Mouse (Mus musculus) liver, embryonic 16.5 days (tissue): ENCODE measurements around the gene Cpne5. TPM values are rescaled to one million over a fixed set of nuclear protein-coding genes. Genes with fewer than 3 reads are reported as not detected.

Experiments used
- ATAC-seq: fragments of 200-750 bp; cut with Nextera tagmentation; 2 replicates; pipeline ENCODE4 v1.8.0; 2017; ENCODE audit warnings: low read depth, mild to moderate bottlenecking, moderate number of reproducible peaks, moderate library complexity
- H3K27ac ChIP-seq: fragments of 300-500 bp; sonication (generic); 2 replicates; pipeline ENCODE4 v1.5.1; 2014; ENCODE audit warnings: mild to moderate bottlenecking, low read length
- H3K27me3 ChIP-seq: fragments of 300-500 bp; sonication (generic); 2 replicates; pipeline ENCODE4 v1.6.1; 2014; ENCODE audit warnings: low read depth, low read length, mixed read lengths; ENCODE audit not compliant: control insufficient read depth, insufficient read depth
- H3K36me3 ChIP-seq: fragments of 300-500 bp; sonication (generic); 2 replicates; pipeline ENCODE4 v1.6.1; 2014; ENCODE audit warnings: mild to moderate bottlenecking; ENCODE audit not compliant: control insufficient read depth, insufficient read depth
- H3K4me1 ChIP-seq: fragments of 300-500 bp; sonication (generic); 2 replicates; pipeline ENCODE4 v1.6.1; 2014; ENCODE audit warnings: low read depth, low read length, mixed read lengths; ENCODE audit not compliant: control insufficient read depth
- H3K4me2 ChIP-seq: fragments of 300-500 bp; sonication (generic); 2 replicates; pipeline ENCODE4 v1.6.1; 2014; ENCODE audit warnings: low read depth, low read length, mixed read lengths
- H3K4me3 ChIP-seq: fragments of 300-500 bp; sonication (generic); 2 replicates; pipeline ENCODE4 v1.5.1; 2014; ENCODE audit warnings: low read depth, mild to moderate bottlenecking, low read length
- H3K9ac ChIP-seq: fragments of 300-500 bp; sonication (generic); 2 replicates; pipeline ENCODE4 v1.6.1; 2014; ENCODE audit warnings: low read depth, low read length
- H3K9me3 ChIP-seq: fragments of 300-500 bp; sonication (generic); replicated peaks from 2 replicates; pipeline ENCODE4 v1.6.1; 2016; ENCODE audit warnings: low read length; ENCODE audit not compliant: control insufficient read depth
- WGBS: fragments of 180-500 bp; shearing (Covaris S2); extraction: QIAGEN DNeasy Blood & Tissue Kit; methylation state at CpG from one replicate; pipeline ENCODE4 v1.1.7; 2014; ENCODE audit not compliant: insufficient replicate concordance; 5-methylcytosine and 5-hydroxymethylcytosine counted together
- polyA plus RNA-seq: library from polyadenylated mRNA; unstranded; fragments of >200 nt; fragmentation: Nextera tagmentation; extraction: Ambion mirVana; gene quantifications from 2 replicates; pipeline ENCODE4 v1.2.1, GENCODE M21; 2015

Gene Cpne5
- polyA plus RNA-seq, 1 experiment from 2014 or later: 0.24 TPM

DNA sequence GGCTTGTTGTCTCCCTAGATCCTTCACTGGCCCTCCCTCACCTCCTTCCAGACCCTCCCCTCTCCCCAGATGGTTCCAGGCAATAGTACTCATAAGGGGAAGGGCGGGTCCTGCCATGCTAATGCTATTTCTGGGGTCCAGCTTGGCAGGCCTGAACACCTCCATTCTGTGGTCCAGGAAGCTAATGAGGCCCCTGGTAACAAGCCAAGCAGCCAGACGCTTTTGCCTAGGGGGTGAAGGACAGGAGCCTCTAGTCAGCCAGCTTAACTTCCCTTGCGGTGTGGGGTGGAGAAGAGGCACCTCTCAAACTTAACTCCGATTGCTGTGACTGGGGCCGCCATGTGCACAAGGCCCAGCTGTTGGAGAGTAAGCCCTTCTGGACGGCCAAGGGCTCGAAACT is 88.2 kb downstream of the Cpne5 start:
- H3K9ac ChIP-seq: no peak overlapping the region
- no peak overlapping the region for H3K4me2 ChIP-seq
- H3K27me3 ChIP-seq: no peaks in the 10 kb centered on the region
- no peaks in the 10 kb centered on the region for H3K36me3 ChIP-seq
- no peak overlapping the region for H3K27ac ChIP-seq
- peaks cover 2% of the 10 kb centered on the region; the same call in 1 of the 2 replicates for H3K4me1 ChIP-seq
- no peaks in the 10 kb centered on the region for H3K9me3 ChIP-seq
- 45% methylated on average over 7 of the region's 7 CpGs for WGBS
- ATAC-seq: no peak
- no peak overlapping the region for H3K4me3 ChIP-seq

GRCm38 (mm10) chr17:29147773-29148172 is 90.2 kb downstream of the Cpne5 start:
- no peak overlapping the region for H3K4me3 ChIP-seq
- no peak overlapping the region for H3K27ac ChIP-seq
- no peak overlapping the region for H3K9ac ChIP-seq
- no peaks in the 10 kb centered on the region for H3K27me3 ChIP-seq
- peaks cover 2% of the 10 kb centered on the region; the same call in 1 of the 2 replicates for H3K4me1 ChIP-seq
- no peaks in the 10 kb centered on the region for H3K36me3 ChIP-seq
- no peak for ATAC-seq
- no peaks in the 10 kb centered on the region for H3K9me3 ChIP-seq
- H3K4me2 ChIP-seq: no peak overlapping the region
- WGBS: 62% methylated on average over 6 of the region's 6 CpGs

- H3K27me3 ChIP-seq: no peaks in the 10 kb centered on the region
- no peak overlapping the region for H3K27ac ChIP-seq
- ATAC-seq: no peak
- peaks cover 2% of the 10 kb centered on the region; the same call in 1 of the 2 replicates for H3K4me1 ChIP-seq
- no peak overlapping the region for H3K9ac ChIP-seq
- no peak overlapping the region for H3K4me3 ChIP-seq
- H3K36me3 ChIP-seq: no peaks in the 10 kb centered on the region
- H3K4me2 ChIP-seq: no peak overlapping the region
- WGBS: 62% methylated on average over 14 of the region's 14 CpGs
- no peaks in the 10 kb centered on the region for H3K9me3 ChIP-seq
Observed at GRCm38 (mm10) chr17:29147273-29147672, 90.7 kb downstream of the Cpne5 start.

- H3K4me3 ChIP-seq: no peak overlapping the region
- no peak overlapping the region for H3K9ac ChIP-seq
- no peak for ATAC-seq
- no peak overlapping the region for H3K4me2 ChIP-seq
- H3K27ac ChIP-seq: no peak overlapping the region
- H3K27me3 ChIP-seq: no peaks in the 10 kb centered on the region
- no peaks in the 10 kb centered on the region for H3K36me3 ChIP-seq
- H3K9me3 ChIP-seq: no peaks in the 10 kb centered on the region
- 73% methylated on average over 12 of the region's 12 CpGs for WGBS
- peaks cover 2% of the 10 kb centered on the region; the same call in 1 of the 2 replicates for H3K4me1 ChIP-seq
Observed at GRCm38 (mm10) chr17:29145101-29145500, 92.9 kb downstream of the Cpne5 start.

DNA sequence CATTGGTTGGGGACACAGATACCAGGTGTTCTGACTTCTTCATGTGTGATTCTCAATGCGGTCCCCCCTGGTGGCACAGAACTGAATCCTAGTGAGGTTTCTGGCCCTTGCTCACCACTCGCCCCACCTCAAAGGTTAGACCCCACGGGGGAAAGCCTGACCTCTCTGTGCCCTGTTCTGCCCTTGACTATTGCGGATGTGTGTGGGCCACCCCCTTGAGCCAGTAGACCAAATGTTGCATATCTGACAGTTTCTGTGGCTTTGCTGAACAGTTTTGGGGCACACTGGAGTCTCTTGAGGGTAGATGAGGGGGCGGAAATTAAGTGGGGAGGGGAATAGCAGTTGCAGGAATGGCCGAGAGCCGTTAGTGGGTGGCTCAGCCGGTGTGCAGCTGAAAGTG is 94.7 kb downstream of the Cpne5 start:
- WGBS: 67% methylated on average over 8 of the region's 8 CpGs
- ATAC-seq: no peak

GRCm38 (mm10) chr17:29141577-29141976 is 96.4 kb downstream of the Cpne5 start:
- H3K27me3 ChIP-seq: no peaks in the 10 kb centered on the region
- no peak overlapping the region for H3K4me2 ChIP-seq
- no peaks in the 10 kb centered on the region for H3K36me3 ChIP-seq
- no peaks in the 10 kb centered on the region for H3K4me1 ChIP-seq
- no peak for ATAC-seq
- H3K27ac ChIP-seq: no peak overlapping the region
- WGBS: 60% methylated on average over 3 of the region's 3 CpGs
- H3K9me3 ChIP-seq: no peaks in the 10 kb centered on the region
- H3K9ac ChIP-seq: no peak overlapping the region
- H3K4me3 ChIP-seq: no peak overlapping the region

More for the DNA sequence above, 94.7 kb downstream of the Cpne5 start:
- Histone ChIP-seq H3K27me3 (no peaks in the 10 kb centered on the region), H3K4me3 (no peak overlapping the region), H3K9me3 (no peaks in the 10 kb centered on the region), H3K9ac (no peak overlapping the region), H3K36me3 (no peaks in the 10 kb centered on the region), H3K4me2 (no peak overlapping the region), H3K27ac (no peak overlapping the region), H3K4me1 (peaks cover 2% of the 10 kb centered on the region; the same call in 1 of the 2 replicates)

- no peaks in the 10 kb centered on the region for H3K9me3 ChIP-seq
- H3K9ac ChIP-seq: no peak overlapping the region
- no peaks in the 10 kb centered on the region for H3K27me3 ChIP-seq
- 77% methylated on average over 7 of the region's 7 CpGs for WGBS
- ATAC-seq: no peak
- H3K4me1 ChIP-seq: no peaks in the 10 kb centered on the region
- no peak overlapping the region for H3K4me3 ChIP-seq
- no peak overlapping the region for H3K4me2 ChIP-seq
- no peak overlapping the region for H3K27ac ChIP-seq
- H3K36me3 ChIP-seq: no peaks in the 10 kb centered on the region
Observed at GRCm38 (mm10) chr17:29137906-29138305, 100.1 kb downstream of the Cpne5 start.

DNA sequence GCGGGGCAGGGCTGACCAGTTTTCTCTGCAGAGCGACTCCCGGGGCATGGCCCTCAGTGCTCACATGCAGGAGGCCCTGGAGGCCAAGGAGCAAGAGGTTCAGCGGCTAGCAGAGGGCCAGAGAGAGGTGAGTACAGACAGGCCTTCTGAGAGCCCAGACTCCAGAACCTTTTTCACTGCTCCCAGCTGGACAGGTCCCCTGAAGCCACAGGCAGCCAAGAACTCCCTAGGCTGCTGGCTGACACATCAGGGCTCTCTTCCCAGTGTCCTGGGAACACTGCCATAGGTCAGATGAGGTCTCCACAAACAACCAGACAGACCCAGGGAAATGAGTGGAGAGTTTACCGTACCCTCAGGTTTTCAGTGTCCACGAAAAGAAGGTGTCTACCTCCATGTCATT is 101.7 kb downstream of the Cpne5 start:
- 68% methylated on average over 6 of the region's 6 CpGs for WGBS

GRCm38 (mm10) chr17:29135066-29135465 is 102.9 kb downstream of the Cpne5 start:
- ATAC-seq: no peak
- no peak overlapping the region for H3K9ac ChIP-seq
- 52% methylated on average over 5 of the region's 5 CpGs for WGBS
- H3K4me2 ChIP-seq: no peak overlapping the region
- H3K9me3 ChIP-seq: no peaks in the 10 kb centered on the region
- H3K27me3 ChIP-seq: no peaks in the 10 kb centered on the region
- H3K4me1 ChIP-seq: no peaks in the 10 kb centered on the region
- H3K36me3 ChIP-seq: no peaks in the 10 kb centered on the region
- H3K27ac ChIP-seq: no peak overlapping the region
- no peak overlapping the region for H3K4me3 ChIP-seq

More for the DNA sequence above, 101.7 kb downstream of the Cpne5 start:
- no peak for ATAC-seq
- no peak overlapping the region for H3K4me3 ChIP-seq
- H3K27me3 ChIP-seq: no peaks in the 10 kb centered on the region
- H3K4me2 ChIP-seq: no peak overlapping the region
- H3K36me3 ChIP-seq: no peaks in the 10 kb centered on the region
- no peak overlapping the region for H3K27ac ChIP-seq
- no peaks in the 10 kb centered on the region for H3K9me3 ChIP-seq
- H3K9ac ChIP-seq: no peak overlapping the region
- no peaks in the 10 kb centered on the region for H3K4me1 ChIP-seq
